Mouse (Mus musculus): ENCODE results near the gene Slc27a1.
A peak's percentile ranks its signal among the peaks of the same experiment; 100 is the strongest.

The Slc27a1 gene

DNA sequence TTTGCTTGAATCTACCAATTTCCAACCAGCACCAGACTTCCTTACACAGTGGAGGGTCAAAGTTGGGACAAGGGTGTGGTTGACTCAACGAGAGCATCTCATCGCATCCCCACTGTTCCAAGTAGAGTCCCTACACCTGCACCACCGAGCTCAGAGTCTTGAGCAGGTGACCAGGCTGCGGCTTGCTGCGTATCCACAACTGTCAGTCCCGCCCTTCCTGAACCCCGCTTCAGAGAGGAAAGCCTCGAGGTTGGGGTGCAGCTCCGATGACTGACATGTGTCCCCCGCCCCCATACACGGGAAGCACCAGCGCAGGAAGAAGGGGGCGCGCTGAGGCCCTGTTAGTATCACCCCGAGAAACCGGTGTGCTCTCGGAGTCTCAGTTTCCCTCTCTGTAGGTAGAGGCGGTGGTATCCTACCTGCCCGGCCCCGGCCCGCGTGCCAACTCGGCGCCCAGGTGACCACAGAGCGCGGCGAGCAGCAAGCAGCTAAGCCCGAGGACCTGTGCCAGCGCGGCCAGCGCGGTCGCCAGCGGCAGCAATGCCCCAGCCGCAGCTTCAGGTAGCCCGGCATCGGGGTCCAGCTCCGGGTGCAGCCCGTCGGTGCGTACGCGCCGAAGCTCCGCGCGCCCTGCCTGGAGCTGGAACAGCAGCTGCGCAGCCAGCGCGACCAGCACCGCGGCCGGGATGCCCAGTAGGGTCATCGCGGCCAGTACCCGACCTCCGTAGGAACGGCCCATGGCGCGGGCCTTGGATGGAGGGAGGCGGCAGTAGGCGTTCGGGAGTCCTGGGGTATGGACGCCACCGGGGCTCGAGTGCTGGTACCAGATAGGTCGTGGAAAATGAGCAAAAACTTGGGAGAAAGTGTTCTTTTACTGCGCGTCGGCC is 10.4 kb upstream of the Slc27a1 start, which contains the start of gene Tmem221:
Tmem221 (minus strand) TSS at position 801 of the 887 bp plus-strand sequence.
- no peak for DNase-seq

DNA sequence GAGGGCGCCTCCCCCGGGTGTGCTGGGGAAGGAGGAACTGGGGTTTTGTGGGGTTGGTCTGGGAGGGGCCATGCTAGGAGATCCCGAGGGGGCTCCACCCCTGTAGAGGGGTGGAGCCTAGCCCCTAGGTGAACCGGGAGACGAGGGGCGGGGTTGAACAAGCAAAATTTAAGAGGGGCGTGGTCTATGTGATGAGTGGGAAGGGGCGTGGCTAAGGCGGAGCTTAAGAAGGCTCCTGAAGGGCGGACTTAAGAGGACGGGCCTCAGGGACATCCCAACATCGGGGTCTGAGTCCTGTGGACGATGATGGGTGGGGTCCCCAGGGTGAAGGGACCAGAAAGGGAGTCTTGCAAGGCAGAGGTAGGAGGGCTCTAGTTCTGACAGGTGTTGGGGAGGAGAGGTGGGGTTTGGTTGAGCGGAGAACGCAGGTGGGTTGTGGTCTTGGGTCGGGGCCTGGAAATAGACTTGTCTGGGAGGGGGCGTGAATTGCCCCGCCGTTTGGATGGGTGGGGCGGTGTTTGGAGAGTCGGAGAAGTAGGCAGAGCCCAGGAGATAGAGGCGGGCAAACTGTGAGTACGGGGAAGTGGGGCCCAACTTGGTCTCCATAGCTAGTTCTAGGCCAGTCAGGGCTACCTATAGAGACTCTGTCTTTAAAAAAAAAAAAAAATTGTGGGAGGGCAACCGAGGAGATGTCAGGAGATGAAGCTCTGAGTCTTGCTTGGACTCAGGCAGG is 9.6 kb upstream of the Slc27a1 start:
- peak in 1 of 2 experiments; percentile 26 for DNase-seq

DNA sequence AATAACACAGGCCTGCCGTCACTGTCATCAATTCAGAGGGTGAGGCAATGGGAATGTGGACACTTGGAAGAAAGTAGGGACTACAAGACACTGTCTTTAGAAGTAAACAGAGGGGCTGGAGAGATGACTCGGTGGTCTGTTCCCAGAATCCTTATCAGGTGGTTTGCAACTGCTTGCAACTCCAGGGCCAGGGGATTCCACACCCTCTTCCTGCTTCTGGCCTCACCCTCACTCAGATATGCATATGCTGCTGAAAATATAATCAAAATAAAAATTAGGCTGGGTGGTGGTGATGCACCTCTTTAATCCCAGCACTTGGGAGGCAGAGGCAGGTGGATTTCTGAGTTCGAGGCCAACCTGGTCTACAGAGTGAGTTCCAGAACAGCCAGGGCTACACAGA is 8.6 kb upstream of the Slc27a1 start:
- no peak for DNase-seq

DNA sequence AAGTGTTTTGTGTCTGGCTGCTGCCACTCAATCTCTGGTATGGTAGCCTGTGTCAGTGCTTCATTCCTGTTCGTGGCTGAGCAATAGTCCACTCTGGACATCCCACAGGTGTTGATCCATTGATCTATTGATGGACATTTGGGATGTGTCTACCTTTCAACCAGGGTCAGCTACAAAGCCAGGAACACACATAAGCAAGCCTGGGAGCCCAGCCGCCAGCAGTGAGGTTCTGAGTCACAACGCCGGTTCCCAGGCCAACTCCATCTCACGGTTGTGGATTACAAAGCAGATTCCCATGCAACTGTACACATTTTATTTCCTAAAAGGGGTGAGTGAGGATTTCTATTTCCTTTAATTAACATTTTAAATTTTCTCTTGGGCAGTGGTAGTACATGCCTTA is 7.9 kb upstream of the Slc27a1 start:
- no peak for DNase-seq

DNA sequence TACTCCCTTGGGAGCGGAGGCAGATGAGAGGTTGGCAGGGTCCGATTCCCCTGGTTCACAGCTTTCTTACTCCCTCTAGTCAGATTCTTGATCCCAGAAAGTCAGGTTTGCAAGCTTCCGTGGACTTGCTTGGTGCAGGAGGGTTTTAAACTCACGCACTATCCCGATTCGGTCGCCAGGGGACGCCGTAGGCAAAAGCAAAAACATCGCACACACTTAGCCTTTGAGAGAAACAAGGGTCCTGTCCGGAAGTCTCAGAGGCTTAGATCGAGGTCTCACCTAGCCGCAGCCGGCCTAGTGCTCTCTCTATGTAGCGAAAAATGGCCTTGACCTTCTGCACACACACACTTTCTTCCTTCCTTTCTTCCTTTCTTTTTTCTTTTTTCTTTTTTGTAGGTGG is 7.3 kb upstream of the Slc27a1 start:
- peak; percentile 49 to 73 for DNase-seq

DNA sequence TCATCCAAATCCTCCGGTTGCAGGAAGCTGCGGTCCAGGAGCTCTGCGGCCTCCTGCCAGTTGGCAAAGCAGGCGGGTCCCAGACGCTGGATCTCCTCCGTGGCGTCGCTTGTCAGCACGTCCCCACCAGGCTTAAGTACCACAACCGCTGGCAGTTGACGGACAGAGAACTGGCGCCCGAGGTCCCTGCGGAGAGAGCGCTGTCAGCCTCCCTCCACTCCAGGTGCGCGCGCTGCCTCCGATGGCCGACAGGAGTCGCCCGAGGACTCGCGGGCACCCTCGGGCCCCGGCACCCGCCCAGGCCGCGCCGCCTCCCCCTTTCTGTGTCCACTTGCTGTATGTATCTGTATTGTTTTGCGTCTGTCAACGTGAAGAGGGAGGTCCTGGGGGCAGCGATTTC is 5.9 kb upstream of the Slc27a1 start:
- peak; percentile 83 to 90 for DNase-seq

DNA sequence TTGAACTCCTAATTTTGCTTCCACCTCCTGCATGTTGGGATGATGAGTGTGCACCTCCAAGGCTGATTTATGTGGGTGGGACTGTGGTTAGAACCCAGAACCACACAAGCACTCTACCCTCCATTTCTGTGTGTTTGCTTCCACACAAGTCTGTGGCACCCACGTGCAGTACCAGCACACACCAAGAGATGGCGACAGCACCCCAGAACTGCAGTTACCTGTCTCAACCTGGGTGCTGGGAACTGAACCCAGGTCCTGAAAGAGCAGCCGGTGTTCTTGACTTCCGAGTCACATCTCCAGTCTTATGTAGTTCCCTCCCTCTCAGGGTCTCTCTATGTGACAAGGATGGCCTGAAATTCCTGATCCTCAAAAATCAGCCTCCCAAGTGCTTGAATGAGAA is 4.7 kb upstream of the Slc27a1 start:
- no peak for DNase-seq

DNA sequence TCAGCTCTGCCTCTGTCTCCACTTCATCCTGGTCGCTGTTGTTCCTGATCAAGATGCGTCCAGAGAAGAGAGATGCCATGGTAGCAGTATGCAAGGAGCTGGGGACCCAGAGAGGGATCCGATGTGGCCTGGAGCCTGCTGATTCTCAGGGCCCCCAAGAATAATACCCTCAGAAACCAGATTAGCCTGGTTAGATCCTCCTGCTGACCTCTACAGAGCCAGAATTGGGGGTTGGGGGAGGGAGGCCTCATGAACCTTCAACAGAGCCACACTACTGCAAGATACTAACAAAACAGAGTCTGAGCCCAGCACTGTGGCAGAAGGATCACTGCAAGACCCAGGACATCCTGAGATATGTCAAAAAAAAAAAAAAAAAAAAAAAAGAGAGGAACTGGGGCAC is 2.2 kb upstream of the Slc27a1 start, which contains the start of gene Nxnl1:
Nxnl1 (minus strand) TSS at position 101 of the 400 bp plus-strand sequence.
- no peak for DNase-seq

DNA sequence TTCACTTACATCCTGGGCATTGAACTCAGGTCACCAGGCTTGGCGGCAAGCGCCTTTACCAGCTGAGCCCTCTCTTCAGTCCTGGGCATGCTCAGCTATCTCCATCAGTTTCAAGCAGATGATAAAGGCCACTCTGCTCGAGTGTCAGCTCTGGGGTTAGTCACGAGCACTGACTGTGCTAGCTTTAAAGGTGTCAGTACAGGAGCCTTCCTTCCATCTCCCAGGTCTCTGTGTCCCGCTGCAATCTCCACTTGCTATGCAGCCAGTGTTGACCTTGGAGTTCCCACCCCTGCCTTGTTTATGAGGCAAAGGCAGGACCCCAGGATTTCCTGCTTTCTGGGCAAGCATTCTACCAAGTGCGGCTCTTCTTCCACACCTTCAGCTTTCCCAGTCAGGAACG is 1.1 kb upstream of the Slc27a1 start:
- DNase-seq, result no peak

DNA sequence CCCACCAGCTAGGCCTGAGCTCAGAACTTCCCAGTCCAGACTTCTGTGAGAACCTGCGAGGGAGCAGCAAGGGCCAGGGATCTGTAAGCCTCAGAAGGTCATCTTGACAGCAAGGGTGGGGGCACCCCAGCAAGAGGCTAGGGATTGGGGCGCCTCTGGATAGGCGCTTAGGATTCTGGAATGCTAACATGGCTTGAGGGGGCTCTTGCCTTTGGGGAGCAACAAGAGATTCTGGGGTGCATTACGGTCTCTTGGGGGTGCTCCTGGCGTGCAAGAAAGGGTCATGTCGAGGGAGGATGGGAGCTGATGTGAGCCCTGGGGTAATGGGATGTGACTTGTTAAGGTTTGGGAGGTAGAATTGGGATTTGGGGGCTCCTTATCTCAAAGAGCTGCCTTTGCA is 259 bp downstream of the Slc27a1 start:
- DNase-seq, result peak in 1 of 2 experiments; percentile 29

DNA sequence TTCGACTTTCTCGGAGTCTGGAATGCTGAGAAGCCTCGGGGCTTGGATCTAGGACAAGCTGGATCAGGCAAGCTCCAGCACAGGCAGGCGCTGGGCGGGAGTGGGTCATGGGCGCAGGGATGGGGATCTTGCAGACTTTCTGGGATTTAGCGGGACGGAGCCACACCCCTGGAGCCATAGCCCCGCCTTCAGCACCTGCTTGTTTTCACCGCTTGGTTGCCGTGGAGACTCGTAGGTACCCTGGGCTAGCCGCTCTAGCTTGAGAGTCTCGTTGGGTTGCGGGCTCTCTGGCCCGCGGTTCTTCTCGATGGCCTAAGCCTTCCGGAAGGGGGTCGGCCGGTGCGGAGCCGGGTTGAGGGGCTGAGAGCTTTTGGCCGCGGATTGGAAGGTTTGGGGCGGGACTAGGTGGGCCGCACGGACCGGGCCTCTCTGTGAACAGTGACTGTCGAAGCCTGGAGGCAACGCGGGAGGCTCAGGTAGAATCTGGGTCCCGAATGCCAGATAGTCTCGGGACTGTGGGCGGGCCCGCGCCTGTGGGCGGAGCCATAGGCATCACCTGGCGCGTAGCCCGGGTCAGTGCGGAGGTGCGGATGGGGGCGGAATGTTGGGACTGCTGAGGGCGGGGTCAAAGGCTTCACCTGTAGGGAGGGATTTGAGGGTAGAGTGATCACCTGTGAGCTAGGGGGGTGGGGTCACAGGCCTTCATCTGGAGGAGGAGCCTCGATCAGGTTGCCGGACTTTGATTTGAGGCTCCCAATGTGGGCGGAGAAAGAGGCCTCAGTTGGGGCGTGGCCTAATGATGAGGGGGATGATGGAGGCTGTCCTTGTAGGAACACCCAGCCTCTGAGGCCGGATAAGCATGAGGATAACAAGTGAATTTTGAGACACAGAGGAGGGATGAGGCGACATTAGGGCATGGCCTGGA is 946 bp downstream of the Slc27a1 start:
- DNase-seq, result peak; percentile 94 to 96

DNA sequence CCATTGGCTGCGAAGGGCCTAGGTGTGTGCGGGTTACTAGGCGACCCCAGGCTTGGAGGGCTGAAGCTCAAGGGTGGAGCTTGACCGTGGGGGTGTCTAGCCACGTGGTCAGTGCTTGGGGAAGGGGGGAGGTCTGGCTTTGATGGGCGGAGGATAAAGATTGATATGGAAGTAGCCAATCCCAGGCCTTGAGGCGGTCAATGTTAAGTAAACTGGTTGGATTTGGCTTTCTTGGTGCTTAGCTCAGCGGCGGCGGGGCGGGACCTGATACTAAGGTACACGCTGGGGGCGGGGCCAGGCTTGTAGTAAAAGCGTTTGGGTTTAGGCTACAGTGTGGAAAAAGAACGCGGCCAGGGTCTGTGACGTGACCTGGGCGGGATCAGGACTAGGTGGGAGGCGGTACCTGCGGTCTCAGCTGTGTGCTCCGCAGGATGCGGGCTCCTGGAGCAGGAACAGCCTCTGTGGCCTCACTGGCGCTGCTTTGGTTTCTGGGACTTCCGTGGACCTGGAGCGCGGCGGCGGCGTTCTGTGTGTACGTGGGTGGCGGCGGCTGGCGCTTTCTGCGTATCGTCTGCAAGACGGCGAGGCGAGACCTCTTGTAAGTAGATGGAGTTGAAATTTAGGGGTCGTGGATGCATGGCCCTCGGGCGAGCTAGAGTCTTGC is 1.7 kb downstream of the Slc27a1 start:
- peak; percentile 96 to 98 for DNase-seq

DNA sequence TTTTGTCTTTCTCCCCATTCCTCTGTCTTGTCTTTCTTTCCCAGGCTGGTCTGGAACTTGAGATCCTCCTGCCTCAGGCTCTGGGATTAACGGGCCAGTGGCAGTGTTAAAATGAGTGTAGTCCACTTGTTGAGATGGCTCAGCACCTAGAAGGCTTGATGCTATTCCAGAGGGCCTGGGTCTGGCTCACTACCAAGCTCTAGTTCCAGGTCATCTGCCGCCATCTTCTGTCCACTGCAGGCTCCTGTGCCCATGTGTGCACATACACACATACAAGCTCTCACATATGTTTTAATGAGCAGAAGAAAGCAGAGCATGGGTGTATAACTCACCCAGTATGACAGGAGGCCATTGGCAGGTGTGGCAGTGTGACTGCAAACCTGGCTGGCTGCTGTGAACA is 3.4 kb downstream of the Slc27a1 start:
- DNase-seq, result peak; percentile 31 to 36

DNA sequence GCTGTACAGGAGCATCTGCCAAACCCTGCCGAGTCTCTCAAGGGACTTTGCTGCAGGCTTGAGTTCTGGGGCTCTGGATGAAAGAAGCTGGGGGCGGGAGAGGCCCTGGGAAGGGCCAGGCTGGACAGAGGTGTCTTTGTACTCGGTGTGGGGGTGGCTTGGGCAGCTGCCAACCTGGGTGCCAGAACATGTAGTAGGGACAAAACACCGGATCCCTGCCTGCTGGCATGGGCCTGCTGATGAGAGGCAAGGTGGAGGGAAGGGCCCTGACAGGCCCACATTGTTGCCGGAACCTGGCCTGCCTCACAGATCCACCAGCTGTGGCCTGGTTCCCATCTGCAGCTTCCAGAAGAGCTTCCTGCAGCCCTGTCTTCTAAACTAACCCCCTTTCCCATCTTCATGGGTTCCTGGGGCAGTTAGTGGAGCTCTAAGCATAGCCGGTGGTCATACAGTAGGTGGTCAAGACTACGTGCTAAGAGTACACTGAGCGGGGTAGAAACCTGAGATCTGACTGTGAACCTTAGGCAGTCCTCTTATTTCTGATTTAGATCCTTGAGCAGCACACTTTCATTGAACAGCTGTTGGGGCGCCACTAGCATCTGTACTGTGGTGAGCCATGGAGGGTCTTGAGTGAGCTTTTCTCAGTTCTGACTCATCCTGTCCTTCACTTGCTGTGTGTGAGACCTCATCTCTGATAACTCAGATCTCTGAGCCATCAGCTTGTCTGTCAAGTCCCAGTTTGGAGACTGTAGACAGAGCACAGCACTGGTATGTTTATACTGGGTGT is 4.4 kb downstream of the Slc27a1 start:
- DNase-seq, result peak; percentile 64 to 69

DNA sequence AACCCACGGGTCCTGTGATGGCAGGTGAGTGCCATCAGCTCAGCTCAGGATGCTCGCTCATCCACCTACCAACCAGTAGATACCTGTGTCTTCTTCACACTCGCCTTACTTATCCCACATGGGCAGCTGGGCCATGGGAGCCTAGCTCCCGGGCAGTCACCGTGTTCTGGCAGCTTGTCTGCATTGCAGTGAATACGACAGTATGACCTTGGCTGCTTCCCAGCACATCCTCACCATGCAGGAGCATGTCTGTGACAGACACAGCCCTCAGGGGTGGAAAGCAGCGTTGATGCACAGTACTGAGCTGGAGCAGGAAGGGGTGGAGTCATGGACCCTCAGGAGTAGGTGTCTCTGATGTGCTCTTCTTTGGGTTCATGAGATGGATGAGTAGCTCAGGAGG is 5.7 kb downstream of the Slc27a1 start:
- peak in 1 of 2 experiments; percentile 26 for DNase-seq

DNA sequence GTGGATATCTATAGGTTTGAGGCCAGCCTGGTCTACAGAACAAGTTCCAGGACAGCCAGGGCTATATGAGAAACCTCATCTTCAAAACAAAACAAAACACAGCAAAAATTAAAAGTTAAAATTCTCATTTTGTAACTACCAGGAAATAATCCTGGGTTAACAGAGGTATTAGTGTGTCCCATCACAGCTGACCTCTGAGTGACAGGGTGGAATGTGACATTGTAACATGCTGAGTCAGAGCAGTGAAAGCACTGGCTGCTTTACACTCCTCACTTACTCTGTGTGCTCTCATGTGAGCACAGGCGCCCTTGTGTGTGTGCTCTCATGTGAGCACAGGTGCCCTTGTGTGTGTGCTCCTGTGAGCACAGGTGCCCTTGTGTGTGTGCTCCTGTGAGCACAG is 6.3 kb downstream of the Slc27a1 start:
- no peak for DNase-seq

DNA sequence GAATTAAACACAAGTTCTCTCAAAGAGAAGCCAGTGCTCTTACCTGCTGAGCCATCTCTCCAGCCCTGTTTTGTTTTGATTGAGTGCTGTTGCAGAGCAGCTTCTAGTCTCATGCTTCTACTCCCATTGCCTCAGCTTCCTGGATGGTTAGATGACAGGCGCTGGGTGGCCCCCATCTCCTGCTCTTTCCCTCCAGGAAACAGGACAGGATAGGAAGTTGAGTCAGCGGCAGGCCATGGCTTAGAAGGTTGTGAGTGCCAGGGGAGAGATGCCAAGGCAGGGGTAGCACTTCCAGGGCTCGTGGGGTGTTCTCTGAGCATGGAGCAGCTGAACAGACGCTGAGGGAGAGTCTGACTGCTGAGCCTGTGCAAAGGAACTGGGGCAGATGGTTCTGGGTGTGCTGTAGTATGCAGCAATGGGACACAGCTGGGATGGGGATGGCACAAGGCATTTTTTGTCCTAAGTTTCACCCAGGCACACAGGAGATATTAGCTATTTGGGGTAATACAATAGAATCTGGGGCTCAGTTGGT is 9.2 kb downstream of the Slc27a1 start:
- peak in 1 of 2 experiments; percentile 22 for DNase-seq

DNA sequence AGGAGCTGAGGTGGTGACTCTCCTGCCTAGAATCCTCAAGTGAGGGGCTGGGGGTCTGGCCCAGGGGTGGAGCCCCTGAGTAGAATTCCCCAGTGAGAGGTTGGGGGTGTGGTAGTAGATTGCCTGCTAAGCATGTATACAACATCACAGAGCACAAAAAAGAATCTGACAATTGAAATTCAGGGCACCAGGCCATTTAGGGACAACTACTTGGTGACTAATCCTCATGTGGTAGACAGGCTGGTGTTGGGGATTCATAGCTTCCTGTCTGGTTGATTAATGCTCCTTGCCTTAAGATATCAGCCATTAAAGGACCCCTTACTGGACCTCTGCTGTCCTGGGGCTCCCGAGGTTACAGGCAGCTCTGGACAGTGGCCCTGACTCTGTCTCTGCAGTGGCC is 10.3 kb downstream of the Slc27a1 start:
- no peak for DNase-seq

DNA sequence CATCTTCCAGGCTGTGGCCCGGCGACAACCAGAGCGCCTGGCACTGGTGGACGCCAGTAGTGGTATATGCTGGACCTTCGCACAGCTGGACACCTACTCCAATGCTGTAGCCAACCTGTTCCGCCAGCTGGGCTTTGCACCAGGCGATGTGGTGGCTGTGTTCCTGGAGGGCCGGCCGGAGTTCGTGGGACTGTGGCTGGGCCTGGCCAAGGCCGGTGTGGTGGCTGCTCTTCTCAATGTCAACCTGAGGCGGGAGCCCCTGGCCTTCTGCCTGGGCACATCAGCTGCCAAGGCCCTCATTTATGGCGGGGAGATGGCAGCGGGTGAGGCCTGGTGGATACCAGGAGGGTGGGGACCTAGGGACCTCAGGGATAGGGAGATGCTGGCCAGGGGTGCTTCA is 10.8 kb downstream of the Slc27a1 start:
- DNase-seq, result no peak

DNA sequence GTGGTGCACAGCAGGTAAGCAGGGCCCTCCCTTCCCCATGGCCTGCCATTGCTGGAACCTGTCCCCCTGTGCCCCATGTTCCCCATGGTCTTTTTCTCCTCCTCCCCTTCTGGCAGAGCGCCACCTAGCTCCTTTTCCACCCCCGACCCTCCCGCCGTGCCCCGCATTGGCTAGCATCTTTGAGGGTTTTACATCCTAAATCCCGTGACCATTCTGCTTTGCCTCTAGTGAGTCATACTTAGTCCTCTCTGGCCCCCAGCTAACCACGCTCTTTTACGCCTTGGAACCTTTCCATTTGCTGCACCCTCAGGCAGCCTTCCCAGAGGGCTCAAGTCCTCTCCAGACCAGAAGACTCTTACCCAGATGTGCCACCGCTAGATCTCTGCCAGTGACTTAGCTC is 11.5 kb downstream of the Slc27a1 start:
- no peak for DNase-seq

DNA sequence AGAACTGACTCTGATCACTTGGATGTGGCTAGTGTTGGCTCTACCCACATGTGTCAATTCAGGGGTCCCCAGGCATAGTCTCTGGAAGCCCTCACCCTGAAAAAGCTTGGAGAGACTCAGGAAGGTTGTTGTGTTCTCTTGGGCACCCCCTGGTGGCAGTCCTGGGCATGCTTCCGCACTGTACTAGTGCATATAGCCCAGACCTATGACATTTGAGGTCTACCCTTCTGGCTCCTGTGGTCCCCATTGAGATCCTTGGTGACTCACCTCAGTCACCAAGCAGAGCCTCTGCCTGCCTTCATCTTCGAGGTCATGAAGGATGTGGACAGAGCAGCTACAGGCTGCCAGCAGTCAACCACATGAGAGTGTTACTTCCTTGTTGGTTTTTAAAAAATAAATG is 18.2 kb downstream of the Slc27a1 start:
- no peak for DNase-seq
